Mouse (Mus musculus): Measurements from ENCODE around the gene Gm43552.

GRCm38 (mm10) chr5:65407989-65408388 lies 84.6 kb downstream of the Gm43552 start:
- TF ChIP-seq CTCF (IDR thresholded peaks at IDR 0.05; ENCODE audit: borderline replicate concordance, control insufficient read depth, extremely low read depth, insufficient read depth, low read length, poor library complexity), result no peak
- no peak for TF ChIP-seq POLR2A (IDR thresholded peaks at IDR 0.05; ENCODE audit: control insufficient read depth, extremely low read depth, insufficient read depth, low read length, poor library complexity)
